Mouse (Mus musculus) embryonic facial prominence, embryonic 14.5 days (tissue): ENCODE measurements at regions not wholly inside any gene's neighbourhood (a gene's known extent, or its start where the extent isn't known, plus 50 kb on each side); places are given as distances from the start of the nearest gene placed in this dataset.
A peak's percentile ranks its signal among the peaks of the same experiment; 100 is the strongest.

Experiments used
- ATAC-seq: fragments of 200-750 bp; cut with Nextera tagmentation; 2 replicates; pipeline ENCODE4 v1.8.0; 2017; ENCODE audit warnings: low read depth, moderate number of reproducible peaks, moderate TSS enrichment
- DNase-seq: peaks from one replicate; pipeline ENCODE4 v3.0.0-alpha.2; 2015; ENCODE audit warnings: low spot score
- H3K27ac ChIP-seq: fragments of 300-500 bp; sonication (generic); replicated peaks from 2 replicates; pipeline ENCODE4 v1.5.1; 2014; ENCODE audit warnings: low read depth, mild to moderate bottlenecking, low read length, moderate library complexity
- H3K27me3 ChIP-seq: fragments of 300-500 bp; sonication (generic); replicated peaks from 2 replicates; pipeline ENCODE4 v1.6.1; 2014; ENCODE audit warnings: low read length; ENCODE audit not compliant: control insufficient read depth, insufficient read depth
- H3K36me3 ChIP-seq: fragments of 300-500 bp; sonication (generic); 2 replicates; pipeline ENCODE4 v1.6.1; 2014; ENCODE audit warnings: low read length, mixed read lengths; ENCODE audit not compliant: control insufficient read depth, insufficient read depth
- H3K4me1 ChIP-seq: fragments of 300-500 bp; sonication (generic); 2 replicates; pipeline ENCODE4 v1.6.1; 2014; ENCODE audit warnings: antibody characterized with exemption, low read length; ENCODE audit not compliant: control insufficient read depth, insufficient read depth
- H3K4me2 ChIP-seq: fragments of 300-500 bp; sonication (generic); 2 replicates; pipeline ENCODE4 v1.6.1; 2014; ENCODE audit warnings: low read depth, mild to moderate bottlenecking, low read length, moderate library complexity, mixed read lengths
- H3K4me3 ChIP-seq: fragments of 300-500 bp; sonication (generic); 2 replicates; pipeline ENCODE4 v1.5.1; 2014; ENCODE audit warnings: low read depth, mild to moderate bottlenecking, low read length
- H3K9ac ChIP-seq: fragments of 300-500 bp; sonication (generic); 2 replicates; pipeline ENCODE4 v1.6.1; 2014; ENCODE audit warnings: low read depth, mild to moderate bottlenecking, low read length, moderate library complexity, mixed read lengths
- H3K9me3 ChIP-seq: fragments of 300-500 bp; sonication (generic); 2 replicates; pipeline ENCODE4 v1.6.1; 2016; ENCODE audit warnings: low read length; ENCODE audit not compliant: control insufficient read depth
- WGBS: fragments of 180-500 bp; shearing (Covaris S2); extraction: QIAGEN DNeasy Blood & Tissue Kit; methylation state at CpG from one replicate; pipeline ENCODE4 v1.1.7; 2014; 5-methylcytosine and 5-hydroxymethylcytosine counted together

- WGBS, result 39% methylated on average over 8 of the region's 8 CpGs
- H3K36me3 ChIP-seq, result no peaks in the 10 kb centered on the region
- peak overlapping the region; percentile 44; the same call in 1 of the 2 replicates for H3K27ac ChIP-seq
- H3K27me3 ChIP-seq, result peaks cover 8% of the 10 kb centered on the region
- H3K4me2 ChIP-seq, result no peak overlapping the region
- H3K9me3 ChIP-seq, result no peaks in the 10 kb centered on the region
- no peak overlapping the region for H3K4me3 ChIP-seq
- ATAC-seq (no peak), DNase-seq (no peak)
- peaks cover 10% of the 10 kb centered on the region; the same call in 1 of the 2 replicates for H3K4me1 ChIP-seq
- H3K9ac ChIP-seq, result no peak overlapping the region
Observed at GRCm38 (mm10) chrX:99336616-99337553, 134.2 kb downstream of the Pja1 start.

DNA sequence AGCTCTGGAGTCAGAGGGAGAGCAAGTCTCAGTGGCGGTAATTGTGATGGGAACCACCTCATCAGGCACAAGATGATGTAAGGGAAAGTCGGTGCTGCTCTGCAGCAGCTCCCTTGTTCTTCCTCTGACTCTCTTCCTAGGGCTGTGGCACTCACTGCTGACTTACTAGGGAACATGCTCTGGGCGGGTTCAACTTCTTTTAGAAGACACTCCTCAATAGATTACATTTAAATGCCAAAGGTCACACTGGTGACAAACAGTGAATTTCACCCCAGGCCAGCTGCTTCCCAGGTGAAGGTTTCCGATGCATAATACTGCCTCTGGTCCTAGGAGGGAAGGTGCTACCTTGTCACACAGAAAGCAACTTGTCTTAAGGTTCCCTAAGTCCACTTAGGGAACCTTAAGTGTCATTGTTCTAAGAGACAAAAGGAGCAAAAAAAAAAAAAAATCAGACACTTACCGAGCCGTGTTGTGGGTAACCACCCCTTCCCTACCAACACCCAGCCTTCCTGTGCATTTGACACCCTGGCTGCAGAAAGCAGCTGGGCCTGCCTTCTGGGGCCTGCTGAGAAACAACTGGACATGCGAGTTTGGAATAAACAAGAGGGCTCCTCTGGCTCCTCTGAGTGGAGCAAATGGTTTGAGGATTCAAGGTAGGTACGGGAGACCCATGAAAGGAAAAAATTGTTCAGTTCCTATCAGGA, 135.0 kb downstream of the Pja1 start:
- Histone ChIP-seq H3K27me3 (peaks cover 8% of the 10 kb centered on the region), H3K9me3 (no peaks in the 10 kb centered on the region), H3K4me2 (no peak overlapping the region), H3K36me3 (no peaks in the 10 kb centered on the region), H3K9ac (no peak overlapping the region), H3K27ac (peak overlapping the region; percentile 28; the same call in 1 of the 2 replicates), H3K4me3 (no peak overlapping the region), H3K4me1 (peaks cover 10% of the 10 kb centered on the region; the same call in 1 of the 2 replicates)
- ATAC-seq (no peak), DNase-seq (no peak)
- 54% methylated on average over 8 of the region's 8 CpGs for WGBS

GRCm38 (mm10) chrX:99332457-99332770, 138.7 kb downstream of the Pja1 start:
- no peak for DNase-seq
- no peak overlapping the region for H3K9ac ChIP-seq
- H3K4me3 ChIP-seq, result no peak overlapping the region
- no peaks in the 10 kb centered on the region; the same call in none of the 2 replicates for H3K27me3 ChIP-seq
- WGBS, result 60% methylated on average over 4 of the region's 4 CpGs
- ATAC-seq, result no peak
- H3K9me3 ChIP-seq, result no peaks in the 10 kb centered on the region
- H3K4me1 ChIP-seq, result no peaks in the 10 kb centered on the region
- H3K36me3 ChIP-seq, result no peaks in the 10 kb centered on the region
- H3K27ac ChIP-seq, result no peak overlapping the region
- no peak overlapping the region for H3K4me2 ChIP-seq

DNA sequence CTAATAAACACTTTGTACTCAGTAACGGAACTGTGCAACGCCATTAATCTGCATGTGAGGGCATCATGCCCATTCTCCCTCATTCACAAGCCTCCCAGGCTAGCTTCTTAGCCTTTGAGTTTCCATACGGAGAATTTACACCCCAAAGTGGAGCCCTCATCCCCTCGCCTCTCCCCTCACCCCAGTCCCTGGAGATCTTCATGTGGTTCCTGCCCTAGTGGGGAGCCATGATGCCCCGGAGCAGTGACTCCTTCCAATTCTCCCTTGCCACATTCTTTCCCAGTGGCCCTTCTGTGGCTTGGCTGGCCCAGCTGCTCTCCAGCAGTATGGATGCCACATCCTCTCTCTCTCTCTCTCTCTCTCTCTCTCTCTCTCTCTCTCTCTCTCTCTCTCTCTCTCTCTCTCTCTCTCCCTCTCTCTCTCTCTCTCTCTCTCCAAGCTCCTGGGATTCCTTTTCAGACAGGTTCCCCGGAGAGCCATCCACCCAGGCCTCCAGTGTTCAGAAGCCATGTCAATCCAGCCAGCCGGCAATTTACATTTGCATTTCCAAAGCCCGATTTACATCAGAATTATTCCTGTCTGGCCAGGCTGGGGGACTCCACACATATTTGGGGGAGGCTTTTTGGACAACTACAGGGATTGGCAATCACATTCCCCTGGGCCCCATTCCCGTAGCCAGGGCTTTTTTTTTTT, 139.2 kb downstream of the Pja1 start:
- DNase-seq (no peak), ATAC-seq (no peak)
- Histone ChIP-seq H3K9me3 (no peaks in the 10 kb centered on the region), H3K36me3 (no peaks in the 10 kb centered on the region), H3K27ac (no peak overlapping the region), H3K4me2 (no peak overlapping the region), H3K4me1 (no peaks in the 10 kb centered on the region), H3K4me3 (no peak overlapping the region), H3K27me3 (no peaks in the 10 kb centered on the region; the same call in none of the 2 replicates), H3K9ac (no peak overlapping the region)
- WGBS, result 56% methylated on average over 9 of the region's 9 CpGs

GRCm38 (mm10) chrX:99330386-99330785, 140.7 kb downstream of the Pja1 start:
- ATAC-seq, result no peak
- Histone ChIP-seq H3K36me3 (no peaks in the 10 kb centered on the region), H3K9me3 (no peaks in the 10 kb centered on the region), H3K9ac (no peak overlapping the region), H3K27ac (no peak overlapping the region), H3K4me3 (no peak overlapping the region), H3K4me1 (peaks cover 8% of the 10 kb centered on the region; the same call in 1 of the 2 replicates), H3K4me2 (no peak overlapping the region), H3K27me3 (peaks cover 4% of the 10 kb centered on the region)
- DNase-seq, result no peak
- WGBS, result 88% methylated on average over 8 of the region's 8 CpGs

- H3K9me3 ChIP-seq, result no peaks in the 10 kb centered on the region
- H3K27me3 ChIP-seq, result peaks cover 4% of the 10 kb centered on the region
- no peak for ATAC-seq
- peaks cover 14% of the 10 kb centered on the region; the same call in 1 of the 2 replicates for H3K4me1 ChIP-seq
- no peak overlapping the region for H3K4me3 ChIP-seq
- no peak for DNase-seq
- H3K36me3 ChIP-seq, result no peaks in the 10 kb centered on the region
- no peak overlapping the region for H3K4me2 ChIP-seq
- 59% methylated on average over 4 of the region's 4 CpGs for WGBS
- H3K27ac ChIP-seq, result no peak overlapping the region
- H3K9ac ChIP-seq, result no peak overlapping the region
Observed at GRCm38 (mm10) chrX:99328576-99328975, 142.5 kb downstream of the Pja1 start.

DNA sequence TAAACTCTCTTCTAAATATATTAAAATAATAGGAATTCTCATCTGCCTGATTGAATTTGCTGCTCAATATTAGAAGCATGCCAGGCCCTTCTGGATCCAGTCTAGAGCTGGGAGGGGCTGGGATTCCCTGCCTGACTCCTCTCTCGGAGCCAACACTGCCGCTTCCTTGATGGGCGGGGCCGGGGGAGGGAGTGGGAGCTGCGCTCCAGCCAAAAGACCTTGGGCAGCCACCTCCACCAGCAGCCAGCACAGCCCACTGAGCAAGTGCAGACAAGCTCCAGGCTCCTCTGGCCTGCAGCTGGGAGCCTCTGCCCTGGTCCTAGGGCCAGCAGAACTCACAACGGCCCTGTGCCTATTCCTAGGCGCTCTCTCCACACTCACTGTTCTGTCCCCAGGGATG, 144.9 kb downstream of the Pja1 start:
- peak; percentile 81 for DNase-seq
- Histone ChIP-seq H3K4me1 (peaks cover 14% of the 10 kb centered on the region; the same call in 1 of the 2 replicates), H3K27me3 (peaks cover 9% of the 10 kb centered on the region), H3K27ac (peak overlapping the region; percentile 63), H3K4me3 (no peak overlapping the region), H3K4me2 (0 out of 2 replicates have a peak overlapping the region, but pooled peaks have one; percentile 10), H3K9me3 (no peaks in the 10 kb centered on the region), H3K9ac (no peak overlapping the region), H3K36me3 (no peaks in the 10 kb centered on the region)
- peak; percentile 77 for ATAC-seq
- 44% methylated on average over 6 of the region's 7 CpGs for WGBS

DNA sequence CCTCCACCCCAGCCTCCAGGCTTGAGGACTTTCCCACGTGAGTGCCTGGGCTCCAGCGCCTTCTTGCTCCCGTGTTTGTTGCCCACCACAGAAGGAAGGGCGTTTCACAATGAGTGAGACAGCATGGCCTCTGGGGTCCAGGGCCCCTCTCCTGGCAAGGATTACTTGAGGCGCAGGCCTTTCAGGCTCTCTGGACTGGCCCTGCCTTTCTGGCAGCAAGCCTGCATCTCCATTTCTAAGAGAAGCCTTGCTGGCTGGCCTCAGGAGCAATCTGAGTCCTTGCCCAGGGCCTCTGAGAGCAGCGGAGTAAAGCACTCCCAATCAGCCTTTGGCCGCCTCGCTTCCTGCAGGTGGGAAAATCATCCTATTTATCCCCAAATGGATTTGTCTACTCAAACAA, 145.6 kb downstream of the Pja1 start:
- Histone ChIP-seq H3K27me3 (peaks cover 9% of the 10 kb centered on the region), H3K36me3 (no peaks in the 10 kb centered on the region), H3K9me3 (no peaks in the 10 kb centered on the region), H3K4me1 (peaks cover 14% of the 10 kb centered on the region; the same call in 1 of the 2 replicates), H3K4me2 (no peak overlapping the region), H3K9ac (no peak overlapping the region), H3K4me3 (no peak overlapping the region), H3K27ac (peak overlapping the region; percentile 63)
- DNase-seq, result peak; percentile 81
- WGBS, result 40% methylated on average over 8 of the region's 8 CpGs
- peak; percentile 76 for ATAC-seq
